Mouse (Mus musculus): ENCODE measurements around the gene Clgn.

Clgn gene

GRCm38 (mm10) chr8:83389316-83390005, at the start of gene Clgn:
TSS of gene Clgn (plus strand) at chr8:83389867.
- no peak for DNase-seq (ENCODE audit: low read depth)

DNA sequence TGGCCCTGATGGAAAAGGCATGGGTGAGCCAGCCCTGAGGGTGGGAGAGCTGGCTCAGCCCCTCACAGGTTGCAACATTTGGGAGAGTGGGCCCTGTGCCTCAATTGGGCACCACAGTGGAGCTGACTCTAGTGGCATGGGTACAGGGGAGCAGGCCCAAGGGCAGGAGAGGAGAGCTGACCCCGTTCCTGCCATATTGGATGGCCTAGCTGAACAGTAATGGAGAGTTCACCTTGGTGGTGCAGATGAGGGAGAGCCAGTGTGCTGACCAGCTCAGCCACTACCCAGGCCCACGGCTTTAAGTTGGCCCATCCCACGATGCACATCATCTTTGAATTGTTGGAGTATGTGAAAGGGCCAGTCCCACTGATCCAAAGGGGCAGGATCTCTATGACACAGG, 47.6 kb upstream of the Clgn start:
- no peak for DNase-seq (ENCODE audit: low read depth)

- DNase-seq (ENCODE audit: low read depth), result peak; percentile 73
Observed at GRCm38 (mm10) chr8:83342693-83343092, 47.0 kb upstream of the Clgn start.

DNA sequence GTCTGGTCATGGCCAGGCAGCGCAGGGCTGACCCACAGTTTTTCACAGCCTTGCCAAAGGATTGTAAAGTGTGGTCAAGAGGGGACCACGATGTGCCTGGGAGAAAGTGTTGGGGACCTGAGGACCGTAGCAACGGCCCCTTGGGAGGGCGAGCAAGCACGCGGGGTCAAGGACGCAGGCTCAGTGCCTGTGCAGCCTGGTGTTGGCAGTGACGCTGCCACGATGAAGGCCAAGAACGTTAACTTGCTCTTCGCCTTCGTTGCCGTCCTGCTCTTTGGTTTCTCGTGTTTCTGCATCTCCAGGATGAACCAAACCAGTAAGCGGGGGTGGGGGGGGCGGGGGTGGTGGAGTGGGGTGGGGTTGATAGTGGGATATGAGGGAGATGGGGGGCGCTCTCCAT, 41.4 kb upstream of the Clgn start, which contains the start of gene Mgat4d:
TSS of gene Mgat4d (plus strand) at position 209 of the 400 bp plus-strand sequence.
- DNase-seq (ENCODE audit: low read depth), result no peak

GRCm38 (mm10) chr8:83351315-83351714, 38.4 kb upstream of the Clgn start:
- no peak for DNase-seq (ENCODE audit: low read depth)

DNA sequence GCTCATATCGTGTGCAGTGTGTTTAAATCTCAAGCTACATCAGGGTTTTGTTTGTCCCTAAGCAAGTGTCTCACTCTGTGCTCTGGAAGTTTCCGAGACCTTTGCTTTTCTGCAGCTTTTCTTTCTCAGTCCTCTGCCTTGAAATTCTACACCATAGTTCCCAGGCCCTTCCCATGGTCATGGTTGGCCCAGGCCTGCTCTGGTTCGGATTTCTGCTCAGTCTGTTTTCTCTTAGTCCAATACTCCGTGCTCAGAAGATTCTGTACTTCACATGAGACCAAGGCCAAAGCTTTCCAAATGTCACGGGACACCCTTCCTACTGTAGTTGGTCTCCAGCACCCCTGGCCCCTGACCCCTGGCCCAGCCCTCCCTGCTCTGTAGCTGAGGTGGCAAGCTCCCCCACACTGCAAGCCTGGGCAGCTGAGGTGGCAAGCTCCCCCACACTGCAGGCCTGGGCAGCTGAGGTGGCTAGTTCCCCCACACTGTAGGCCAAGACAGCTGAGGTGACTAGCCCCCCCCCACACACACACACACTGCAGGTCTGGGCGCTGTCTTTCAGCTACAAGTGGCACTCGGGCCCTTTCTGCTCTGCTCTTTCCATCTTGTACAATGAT, 26.4 kb upstream of the Clgn start:
- peak; percentile 37 for DNase-seq (ENCODE audit: low read depth)

DNA sequence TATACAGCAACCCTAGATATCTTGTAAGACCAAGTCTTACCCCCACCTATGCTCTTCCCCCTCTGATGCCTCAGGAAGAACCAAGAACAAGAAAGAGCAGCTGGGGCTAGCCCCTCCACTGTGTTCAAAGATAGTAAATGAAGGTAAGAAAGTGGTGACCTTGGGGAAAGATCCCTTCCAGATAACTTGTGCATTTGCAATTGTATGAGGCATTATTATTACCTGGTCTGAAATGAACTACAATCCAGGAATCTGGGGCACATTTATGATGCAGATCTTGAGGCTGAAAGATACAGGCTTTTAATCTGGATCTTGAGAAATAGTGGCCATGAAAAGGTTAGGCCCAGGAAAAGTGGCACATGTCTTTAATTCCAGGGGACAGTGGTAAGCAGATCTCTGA, 12.4 kb upstream of the Clgn start:
- no peak for DNase-seq (ENCODE audit: low read depth)

- DNase-seq (ENCODE audit: low read depth), result peak; percentile 37
Observed at GRCm38 (mm10) chr8:83380141-83380540, 9.5 kb upstream of the Clgn start.

DNA sequence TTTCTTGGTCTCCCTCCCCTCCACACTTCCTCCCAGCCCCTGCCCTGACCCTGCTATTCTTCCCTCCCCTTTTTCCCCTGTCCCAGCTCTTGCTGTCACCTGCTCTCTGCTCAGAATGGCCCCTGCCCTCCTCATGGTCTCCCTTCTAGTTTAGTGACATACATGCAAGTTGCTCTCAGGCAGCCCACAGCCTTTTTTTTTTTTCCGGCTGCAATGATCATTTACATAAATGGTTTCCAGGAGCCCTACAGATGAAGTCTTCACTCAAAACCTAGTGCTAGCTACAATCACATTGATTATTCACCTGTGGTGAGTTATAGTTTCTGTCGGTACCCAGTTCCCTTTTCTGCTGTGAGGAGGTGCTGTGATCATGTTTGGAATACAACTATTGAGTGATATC, 8.7 kb upstream of the Clgn start:
- DNase-seq (ENCODE audit: low read depth), result no peak

- no peak for DNase-seq (ENCODE audit: low read depth)
Observed at GRCm38 (mm10) chr8:83382850-83383249, 6.8 kb upstream of the Clgn start.

GRCm38 (mm10) chr8:83390006-83390701, 487 bp downstream of the Clgn start:
- no peak for DNase-seq (ENCODE audit: low read depth)

DNA sequence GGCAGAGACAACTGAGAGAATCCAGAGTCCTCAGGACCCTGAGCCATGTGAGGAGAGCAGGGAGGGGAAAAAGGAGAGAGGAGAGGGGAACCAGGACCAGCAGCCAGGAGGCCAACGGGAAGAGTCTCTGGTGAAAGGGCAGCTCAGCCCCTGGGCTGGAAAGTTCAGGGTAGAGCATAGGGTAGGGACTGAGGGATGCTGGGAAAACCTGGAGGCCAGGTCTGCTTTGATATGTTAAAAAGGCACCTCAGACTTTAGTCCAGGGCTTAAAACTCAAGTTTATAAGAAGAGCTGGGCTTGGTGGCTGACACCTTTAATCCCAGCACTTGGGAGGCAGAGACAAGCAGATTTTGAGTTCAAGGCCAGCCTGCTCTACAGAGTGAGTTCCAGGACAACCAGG, 2.9 kb downstream of the Clgn start:
- no peak for DNase-seq (ENCODE audit: low read depth)

DNA sequence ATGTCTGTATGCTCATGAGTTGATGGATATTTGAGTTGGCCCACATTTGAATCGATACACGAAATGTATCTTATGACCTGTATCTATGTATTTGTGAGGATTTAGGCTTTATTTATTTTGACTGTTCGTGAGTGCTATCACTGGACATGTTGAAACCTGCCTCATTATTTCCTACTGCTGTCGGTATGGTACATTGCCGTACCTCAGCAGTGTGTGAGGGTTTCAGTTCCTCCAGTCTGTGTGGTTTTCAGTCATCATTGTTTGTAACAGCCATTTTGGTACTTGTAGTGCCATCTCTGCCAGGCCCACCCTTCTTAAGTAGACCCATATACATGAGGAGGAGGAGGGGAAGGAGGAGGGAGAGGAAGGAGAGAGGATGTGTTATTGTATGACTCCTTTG, 4.7 kb downstream of the Clgn start:
- no peak for DNase-seq (ENCODE audit: low read depth)

GRCm38 (mm10) chr8:83396680-83397079, 7.0 kb downstream of the Clgn start:
- DNase-seq (ENCODE audit: low read depth), result no peak

DNA sequence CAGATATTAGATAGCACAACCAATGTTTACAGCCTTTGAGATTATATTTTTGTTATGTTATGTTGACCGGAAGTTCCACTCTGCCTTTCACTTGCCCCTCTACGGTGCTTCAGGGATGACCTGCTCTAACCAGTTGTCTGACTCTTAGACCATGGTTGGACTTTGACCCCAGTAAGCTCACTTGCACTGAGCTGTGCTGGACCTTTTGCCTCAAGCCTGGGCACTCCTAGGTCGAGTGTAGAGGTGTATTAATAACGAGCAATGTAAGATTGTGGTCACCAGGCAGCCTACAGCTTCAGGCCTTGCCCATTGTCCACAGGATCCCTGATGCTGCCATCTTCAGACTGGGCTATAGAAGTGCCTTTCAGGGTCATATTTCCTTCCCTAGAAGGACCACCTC, 8.1 kb downstream of the Clgn start:
- DNase-seq (ENCODE audit: low read depth), result no peak

DNA sequence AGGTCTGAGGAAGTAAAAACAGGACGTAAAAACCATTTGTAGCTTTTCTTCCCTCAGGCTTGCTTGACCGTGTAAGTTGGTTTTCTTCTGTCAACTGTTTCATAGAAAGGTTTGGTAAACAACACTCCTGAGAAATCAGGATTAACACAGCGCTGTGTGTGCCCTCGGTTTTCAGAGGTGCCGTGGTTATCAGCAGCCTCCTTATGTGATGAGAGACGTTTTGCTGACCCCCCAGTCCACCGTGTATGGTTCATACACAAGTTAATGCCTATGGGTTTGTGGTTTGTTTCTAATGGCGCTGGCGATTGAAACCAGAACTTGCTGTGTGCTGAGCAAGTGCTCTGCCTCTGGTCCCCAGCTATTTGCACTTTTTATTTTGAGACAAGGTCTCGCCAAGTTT, 15.9 kb downstream of the Clgn start:
- DNase-seq (ENCODE audit: low read depth), result no peak

GRCm38 (mm10) chr8:83406836-83407235, 17.2 kb downstream of the Clgn start:
- DNase-seq (ENCODE audit: low read depth), result peak; percentile 71

GRCm38 (mm10) chr8:83408496-83408895, 18.8 kb downstream of the Clgn start:
- no peak for DNase-seq (ENCODE audit: low read depth)

DNA sequence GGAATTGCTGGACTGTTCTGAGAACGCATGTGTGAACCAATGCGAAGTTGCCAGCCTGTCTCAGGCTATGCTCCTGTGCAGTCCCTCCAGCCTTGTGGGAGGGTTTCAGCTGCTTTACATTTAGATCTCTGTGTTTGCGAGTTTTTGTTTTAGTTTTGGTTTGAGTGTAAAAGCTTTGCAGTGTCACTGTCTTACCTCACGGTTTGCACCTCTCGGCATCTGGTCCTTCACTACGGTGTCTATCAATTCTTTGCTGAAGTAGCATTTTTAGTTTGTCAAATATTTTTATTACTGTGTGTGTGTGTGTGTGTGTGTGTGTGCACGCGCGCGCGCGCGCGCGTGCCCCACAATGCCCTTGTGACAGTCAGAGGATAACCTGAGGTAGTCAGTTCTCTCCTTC, 27.2 kb downstream of the Clgn start:
- DNase-seq (ENCODE audit: low read depth), result no peak

DNA sequence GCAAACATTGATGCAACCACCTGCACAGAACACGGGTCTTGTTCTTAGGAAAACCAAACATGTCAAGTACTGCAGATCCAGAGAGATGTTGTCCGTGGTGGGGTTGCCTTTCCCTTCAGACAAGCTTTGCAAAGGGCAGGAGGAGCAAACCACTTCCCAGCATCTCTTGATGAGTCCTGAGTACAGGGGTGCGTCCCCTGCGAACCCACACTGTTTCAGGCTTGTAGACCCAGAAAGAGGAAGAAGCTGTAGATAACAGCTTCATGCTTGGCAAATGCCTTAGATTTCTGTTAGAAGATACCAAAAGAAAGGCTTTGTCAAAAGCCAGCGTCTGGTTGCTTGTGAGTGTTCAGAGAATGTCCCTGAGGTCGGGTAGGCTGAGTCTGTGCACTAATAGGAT, 28.3 kb downstream of the Clgn start:
- DNase-seq (ENCODE audit: low read depth), result no peak

DNA sequence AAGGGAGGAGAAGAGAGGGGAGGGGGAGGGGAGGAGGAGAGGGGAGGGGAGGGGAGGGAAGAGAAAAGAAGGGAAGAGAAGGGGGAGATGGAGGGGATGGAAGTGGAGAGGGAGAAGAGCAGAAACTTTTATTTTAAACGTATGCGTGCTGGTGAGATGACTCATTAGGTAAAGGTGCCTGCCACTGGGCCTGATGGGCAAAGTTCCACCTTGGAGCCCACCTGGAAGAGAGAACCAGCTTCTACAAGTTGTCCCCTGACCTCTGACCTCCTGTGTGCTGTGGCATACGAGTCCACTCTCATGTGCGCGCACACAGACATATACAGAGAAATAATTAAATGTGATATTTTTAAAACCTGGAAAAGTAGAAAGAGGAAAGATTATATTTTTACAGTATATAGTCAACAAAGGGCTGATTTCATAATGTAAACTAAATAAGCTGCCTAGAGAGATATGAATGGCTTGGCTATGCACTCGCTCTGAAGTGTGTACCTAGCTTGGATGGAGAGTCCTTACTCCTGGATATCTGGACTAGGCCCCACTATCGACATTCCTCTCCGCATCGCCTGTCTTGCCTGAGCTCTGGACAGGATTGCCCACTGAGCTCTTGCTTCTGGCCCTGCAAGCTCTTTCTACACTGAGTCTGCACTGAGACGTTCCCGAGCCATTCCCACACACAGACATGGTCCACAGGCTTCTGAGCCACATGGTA, 29.3 kb downstream of the Clgn start:
- DNase-seq (ENCODE audit: low read depth), result no peak

GRCm38 (mm10) chr8:83421354-83421753, 31.7 kb downstream of the Clgn start:
- DNase-seq (ENCODE audit: low read depth), result no peak
